Mouse (Mus musculus): ENCODE measurements around the gene Gpr18. TPM values are rescaled to one million over a fixed set of nuclear protein-coding genes. Genes with fewer than 3 reads are reported as not detected.

The Gpr18 gene
- total and polyA plus RNA-seq, 3 experiments = 33.5 to 46.2 (median 37.0) TPM

- TF ChIP-seq NRF1 (IDR thresholded peaks at IDR 0.05; ENCODE audit: low read depth, low read length) (no peak), KAT2A (IDR thresholded peaks at IDR 0.05; ENCODE audit: insufficient replicate concordance, low read length) (no peak), JUND (conservative IDR thresholded peaks at IDR 0.05; ENCODE audit: low read depth, low read length) (no peak), CHD2 (IDR thresholded peaks at IDR 0.05; ENCODE audit: low read length) (no peak), SIN3A (IDR thresholded peaks at IDR 0.05; ENCODE audit: low read length) (peak; percentile 62; the same call in 1 of the 2 replicates), MEF2A (IDR thresholded peaks at IDR 0.05; ENCODE audit: borderline replicate concordance, low read depth, low read length) (no peak), JUN (IDR thresholded peaks at IDR 0.05; ENCODE audit: insufficient read depth, low read depth, low read length) (no peak), MAX (IDR thresholded peaks at IDR 0.05; ENCODE audit: low read length) (no peak), ETS1 (conservative IDR thresholded peaks at IDR 0.05; ENCODE audit: low read depth, low read length) (no peak), POLR2A (IDR thresholded peaks at IDR 0.05; ENCODE audit: low read depth, low read length) (peak; percentile 65), USF2 (conservative IDR thresholded peaks at IDR 0.05; ENCODE audit: low read depth, low read length) (no peak), EP300 (IDR thresholded peaks at IDR 0.05; ENCODE audit: low read length) (peak; percentile 24), POLR2AphosphoS2 (IDR thresholded peaks at IDR 0.05; ENCODE audit: low read depth, low read length) (no peak), ELF1 (IDR thresholded peaks at IDR 0.05; ENCODE audit: low read depth, low read length) (0 out of 2 replicates have a peak, but pooled peaks have one; percentile 19), MAFK (IDR thresholded peaks at IDR 0.05; ENCODE audit: insufficient replicate concordance, low read length) (no peak), BHLHE40 (IDR thresholded peaks at IDR 0.05; ENCODE audit: low read depth, low read length) (no peak), CTCF (conservative IDR thresholded peaks at IDR 0.05 in 1 of 2, IDR thresholded peaks at IDR 0.05 in 1 of 2; ENCODE audit: low read depth in 2 of 2, low read length in 2 of 2) (no peak), ZC3H11A (IDR thresholded peaks at IDR 0.05; ENCODE audit: low read depth, low read length) (no peak)
These were observed 22.1 kb upstream of the Gpr18 start (continued) for GRCm38 (mm10) chr14:121937601-121938255.

DNA sequence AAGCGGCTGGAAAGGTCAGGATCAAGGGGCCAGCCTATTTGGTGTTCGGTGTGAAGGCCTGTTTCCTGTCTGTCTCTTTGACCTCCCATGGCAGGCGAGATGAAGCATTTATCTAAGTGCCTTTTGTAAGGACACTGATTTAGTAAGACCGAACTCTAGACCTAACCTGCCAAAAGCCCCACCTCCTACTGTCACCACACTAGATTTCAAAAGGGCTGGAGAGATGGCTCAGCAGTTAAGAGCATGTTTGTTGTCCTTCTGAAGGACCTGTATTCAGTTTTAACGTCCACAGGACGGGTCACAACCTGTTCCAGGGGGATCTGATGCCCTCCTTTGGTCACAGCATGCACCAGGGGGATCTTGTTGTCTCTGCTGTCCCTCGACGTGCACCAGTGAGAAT lies 21.3 kb upstream of the Gpr18 start:
- Histone ChIP-seq H3K27me3 (replicated peaks) (no peaks in the 10 kb centered on the region), H3K4me1 (ENCODE audit: control insufficient read depth in 1 of 2, insufficient read depth in 2 of 2) (peaks cover 24 to 68% of the 10 kb centered on the region in 2 experiments), H3K9ac (ENCODE audit: insufficient read depth, low read depth) (no peak overlapping the region), H3K36me3 (replicated peaks in 1 of 2; ENCODE audit: control insufficient read depth in 1 of 2, insufficient read depth in 1 of 2, low read length in 1 of 2) (peaks cover 6 to 36% of the 10 kb centered on the region in 2 experiments), H3K4me2 (ENCODE audit: insufficient read depth, low read depth, poor library complexity, severe bottlenecking) (no peak overlapping the region), H3K9me3 (replicated peaks; ENCODE audit: low read length) (peaks cover 16% of the 10 kb centered on the region), H3K4me3 (replicated peaks in 1 of 3; ENCODE audit: low read depth in 2 of 3, low read length in 2 of 3, poor library complexity in 1 of 3) (no peak overlapping the region), H3K79me2 (replicated peaks; ENCODE audit: control insufficient read depth, extremely low read depth, insufficient read depth, poor library complexity, severe bottlenecking) (no peaks in the 10 kb centered on the region), H3K27ac (ENCODE audit: insufficient read depth, low read depth) (peak overlapping the region; percentile 63)
- TF ChIP-seq CHD2 (IDR thresholded peaks at IDR 0.05; ENCODE audit: low read length) (no peak), USF2 (conservative IDR thresholded peaks at IDR 0.05; ENCODE audit: low read depth, low read length) (no peak), POLR2AphosphoS2 (IDR thresholded peaks at IDR 0.05; ENCODE audit: low read depth, low read length) (no peak), USF1 (IDR thresholded peaks at IDR 0.05; ENCODE audit: low read depth, low read length) (no peak), ETS1 (conservative IDR thresholded peaks at IDR 0.05; ENCODE audit: low read depth, low read length) (no peak), MAZ (IDR thresholded peaks at IDR 0.05; ENCODE audit: low read depth, low read length) (no peak), MYC (IDR thresholded peaks at IDR 0.05; ENCODE audit: low read depth, low read length) (no peak)
- in situ Hi-C loops (cut with MboI; ENCODE audit: low pct_ligation_motif_present, low pct_unique_long_range_greater_than_20kb, low sequenced_read_pairs) = no loop called here
- dilution Hi-C loops (cut with MboI; ENCODE audit: extremely low pct_ligation_motif_present, extremely low pct_unique_long_range_greater_than_20kb, low sequenced_read_pairs) = no loop called here
- DNase-seq (ENCODE audit: extremely low read depth) = no peak
